Mouse (Mus musculus): ENCODE measurements around the gene Gbf1. TPM values are rescaled to one million over a fixed set of nuclear protein-coding genes. Genes with fewer than 3 reads are reported as not detected.
A peak's percentile ranks its signal among the peaks of the same experiment; 100 is the strongest.

Gene Gbf1
- total RNA-seq, 2 experiments from 2014 or later = 67.8 to 82.5 TPM

DNA sequence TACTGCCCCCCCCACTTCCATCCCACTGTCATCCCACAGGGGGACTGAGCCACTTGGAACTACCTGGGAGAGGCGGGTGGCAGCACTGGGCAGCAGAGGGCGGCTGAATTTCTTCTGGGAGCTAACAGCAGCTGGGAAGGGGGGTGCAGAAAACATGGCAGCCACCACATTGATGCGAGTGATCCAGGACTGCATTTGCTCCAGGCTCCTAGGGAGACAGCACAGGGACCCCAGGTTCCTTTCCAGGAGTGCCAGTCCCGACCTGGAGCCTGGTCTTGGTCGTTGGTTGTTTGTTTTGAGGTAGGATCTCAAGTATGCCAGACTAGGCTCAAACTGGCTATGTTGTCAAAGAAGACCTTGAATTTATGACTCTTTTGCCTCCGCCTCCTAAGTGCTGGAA, 161.3 kb downstream of the Gbf1 start:
- DNase-seq (ENCODE audit: low spot score in 2 of 2) = no peak

- peak; percentile 8 to 26 for DNase-seq (ENCODE audit: low spot score in 2 of 2)
Measured at GRCm38 (mm10) chr19:46314151-46314601, 161.9 kb downstream of the Gbf1 start.

DNA sequence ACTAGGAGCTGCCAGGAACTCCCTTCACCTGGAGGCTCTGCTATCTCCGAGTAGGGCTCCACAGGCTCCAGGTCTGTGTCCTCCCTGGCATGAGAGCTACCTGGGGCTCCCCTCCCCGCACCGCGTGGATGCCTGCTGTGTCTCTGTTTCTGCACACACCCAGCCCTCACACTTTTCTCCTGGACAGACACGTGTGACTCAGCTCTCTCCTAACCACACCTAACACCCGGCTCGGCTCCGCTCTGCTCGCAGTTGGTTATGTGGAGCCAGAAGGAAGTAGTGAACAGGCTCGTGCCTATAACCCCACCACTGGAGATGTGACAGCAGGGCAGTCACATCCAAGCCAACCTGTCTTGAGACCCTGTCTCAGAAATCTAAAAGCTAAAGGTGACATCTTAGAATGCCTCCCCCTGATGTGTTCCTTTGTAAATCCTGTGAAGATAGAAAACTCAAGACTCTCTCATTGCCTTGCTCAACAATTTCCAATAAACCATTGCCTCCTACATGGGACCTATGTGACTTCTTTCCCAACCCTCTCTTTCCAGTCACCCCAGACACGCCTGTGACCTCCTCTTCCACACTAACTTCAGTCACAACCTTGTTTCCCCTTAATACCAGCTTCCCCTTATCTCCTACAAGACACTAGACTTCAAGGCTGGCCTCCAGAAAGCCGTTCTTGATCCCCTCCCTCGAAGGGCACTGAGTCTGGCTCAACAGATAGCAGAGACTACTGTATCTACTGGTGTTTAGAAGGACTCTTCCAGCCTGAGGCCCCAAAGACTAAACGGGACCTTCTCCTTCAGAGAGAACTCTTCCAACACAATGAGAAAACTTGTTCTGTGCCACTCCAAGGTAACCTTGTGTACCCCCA, 162.8 kb downstream of the Gbf1 start:
- peak in 1 of 2 experiments; percentile 5 for DNase-seq (ENCODE audit: low spot score in 2 of 2)

DNA sequence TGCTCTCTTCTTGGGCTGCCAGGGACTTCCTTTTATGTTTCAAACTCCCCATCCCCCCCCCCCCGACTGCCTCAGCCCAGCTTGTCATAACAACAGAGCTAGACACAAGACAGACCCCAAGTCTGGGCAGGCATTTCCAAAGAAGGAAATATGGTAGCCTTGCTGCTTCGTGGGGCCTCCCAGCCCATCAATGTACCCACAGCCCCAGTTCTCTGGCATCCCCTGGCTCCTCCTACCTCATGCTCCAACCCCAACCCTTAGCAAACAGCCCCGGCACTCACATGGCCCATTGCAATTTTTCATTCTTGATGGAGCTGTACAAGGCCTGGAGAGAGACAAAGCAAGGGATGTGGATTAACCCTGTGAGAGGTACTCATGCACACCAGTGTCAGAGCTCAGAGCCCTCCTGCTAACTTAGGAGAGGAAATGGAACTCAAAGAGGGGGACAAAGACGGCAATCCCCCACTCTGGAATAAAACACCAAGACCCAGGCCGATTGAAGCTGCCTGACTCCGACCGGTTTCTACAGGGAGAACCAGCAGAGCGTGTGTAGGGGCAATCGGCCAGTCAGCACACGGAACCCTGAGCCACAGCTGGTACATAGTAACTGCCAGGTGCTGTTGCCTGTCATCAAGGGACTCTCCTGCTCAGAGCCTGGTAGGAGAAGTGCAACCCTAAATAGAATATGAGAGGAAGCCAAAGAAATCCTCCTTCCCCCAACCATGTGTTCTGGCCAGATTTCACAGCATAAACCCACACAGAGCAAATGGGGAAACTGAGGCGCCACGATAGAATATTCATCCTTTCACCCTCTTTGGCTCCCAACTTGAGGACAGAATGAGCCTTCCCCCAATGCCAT, 163.7 kb downstream of the Gbf1 start:
- peak in 1 of 2 experiments; percentile 0 for DNase-seq (ENCODE audit: low spot score in 2 of 2)

DNA sequence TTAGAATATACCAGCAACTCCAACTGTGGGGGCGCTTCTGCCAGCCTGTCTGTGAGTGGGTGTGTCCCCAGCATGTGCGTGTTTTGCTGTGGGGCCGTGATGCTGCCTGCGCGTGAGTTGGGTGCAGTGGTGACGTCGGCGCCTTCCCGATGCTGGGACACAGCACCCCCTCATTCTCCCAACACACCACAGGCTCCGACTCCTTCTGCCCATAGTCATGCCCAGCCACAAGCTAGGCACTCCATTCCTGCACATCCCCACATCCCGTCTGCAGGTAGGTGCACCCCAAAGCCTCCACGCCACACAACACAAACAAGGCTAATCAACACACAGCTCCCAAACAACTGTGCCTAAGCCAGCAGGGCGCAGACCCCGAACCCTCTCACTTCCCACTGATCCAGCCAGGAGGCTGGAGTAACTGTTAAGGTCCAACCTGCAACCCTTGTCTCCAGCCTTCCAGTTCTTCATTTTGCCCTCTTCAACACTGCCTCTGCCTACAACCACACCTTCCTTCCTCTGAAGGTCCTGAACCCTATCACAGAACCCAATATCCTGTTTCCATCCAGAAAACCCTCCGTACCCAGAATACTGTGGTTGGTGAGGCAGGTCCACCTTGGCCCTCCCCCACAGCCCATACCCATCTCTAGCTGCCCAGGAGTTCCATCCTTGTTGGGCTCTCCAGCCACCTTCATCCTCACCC, 164.7 kb downstream of the Gbf1 start:
- DNase-seq (ENCODE audit: low spot score in 2 of 2) = peak in 1 of 2 experiments; percentile 3

DNA sequence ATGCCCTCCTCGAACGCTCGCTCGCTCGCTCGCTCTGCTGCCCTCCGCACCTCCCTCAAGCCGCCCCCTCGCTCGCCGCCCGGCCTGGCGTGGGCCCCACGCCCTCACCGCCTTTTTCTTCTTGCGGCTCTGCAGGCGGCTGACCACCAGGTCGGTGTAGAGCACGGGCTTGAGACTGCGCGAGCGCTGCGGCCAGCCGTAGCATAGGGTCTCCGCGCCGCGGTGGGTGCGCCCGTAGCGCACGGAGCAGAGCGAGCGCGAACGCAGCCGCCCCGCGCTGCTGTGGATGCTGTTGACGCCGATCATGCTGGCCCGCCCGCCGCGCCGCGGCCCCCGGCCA, 165.2 kb downstream of the Gbf1 start:
- peak in 1 of 2 experiments; percentile 2 for DNase-seq (ENCODE audit: low spot score in 2 of 2)

DNA sequence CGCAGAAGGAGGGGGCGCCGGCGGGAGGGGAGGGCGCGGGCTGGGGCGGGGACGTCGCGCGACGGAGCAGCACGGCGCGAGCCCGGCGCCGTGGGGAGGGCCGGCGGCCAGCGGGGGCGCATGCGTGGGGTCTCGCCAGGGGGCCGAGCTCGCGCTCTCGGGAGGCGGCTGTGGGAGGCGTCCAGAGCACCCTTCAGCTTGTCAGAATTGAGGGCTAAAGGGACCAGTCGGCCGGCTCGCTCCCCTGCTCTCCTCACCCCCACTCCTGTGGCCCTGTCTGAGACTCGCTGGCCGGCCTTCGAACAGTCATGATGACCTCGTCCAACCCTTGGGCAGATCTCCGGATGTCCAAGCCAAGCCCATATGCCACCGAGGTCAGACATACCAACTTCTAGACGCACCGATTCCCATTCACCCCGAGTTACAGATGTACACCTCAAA, 165.7 kb downstream of the Gbf1 start:
- DNase-seq (ENCODE audit: low spot score in 2 of 2) = peak; percentile 22 to 33

- DNase-seq (ENCODE audit: low spot score in 2 of 2) = peak; percentile 66 to 77
Measured at GRCm38 (mm10) chr19:46318586-46319378, 166.5 kb downstream of the Gbf1 start.

DNA sequence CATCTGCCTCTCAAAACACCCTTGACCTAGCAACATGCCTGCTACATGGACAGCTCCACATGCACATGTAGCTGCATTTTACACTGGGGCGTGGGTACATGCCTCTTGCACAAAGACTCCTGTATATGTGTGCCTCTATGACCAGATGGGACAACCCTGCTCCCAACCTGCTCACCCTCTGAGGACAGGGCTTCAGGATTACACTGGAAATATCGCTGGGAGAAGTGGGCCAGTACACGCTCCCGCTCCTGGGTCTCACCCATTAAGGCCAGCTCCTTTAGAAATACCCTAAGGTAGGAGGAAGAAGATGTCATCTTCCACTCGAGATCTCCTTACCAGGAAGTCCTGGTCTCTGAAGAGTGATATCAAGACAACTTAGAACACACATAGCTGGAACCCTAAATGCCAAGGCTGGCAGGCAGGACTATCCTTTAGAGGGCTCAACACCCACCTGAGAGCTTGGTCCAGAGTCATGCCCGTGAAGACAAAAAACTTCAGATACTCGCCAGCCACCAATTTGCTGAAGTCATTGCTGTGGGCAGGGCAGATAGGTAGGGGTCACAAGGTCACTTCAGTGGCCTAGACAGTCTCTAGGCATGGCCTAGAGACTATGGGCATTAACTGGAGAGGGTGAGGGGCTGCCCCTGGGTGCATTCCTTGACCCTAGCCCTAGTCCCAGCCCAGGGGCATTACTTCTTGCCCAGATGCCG, 167.9 kb downstream of the Gbf1 start:
- DNase-seq (ENCODE audit: low spot score in 2 of 2) = peak in 1 of 2 experiments; percentile 10

DNA sequence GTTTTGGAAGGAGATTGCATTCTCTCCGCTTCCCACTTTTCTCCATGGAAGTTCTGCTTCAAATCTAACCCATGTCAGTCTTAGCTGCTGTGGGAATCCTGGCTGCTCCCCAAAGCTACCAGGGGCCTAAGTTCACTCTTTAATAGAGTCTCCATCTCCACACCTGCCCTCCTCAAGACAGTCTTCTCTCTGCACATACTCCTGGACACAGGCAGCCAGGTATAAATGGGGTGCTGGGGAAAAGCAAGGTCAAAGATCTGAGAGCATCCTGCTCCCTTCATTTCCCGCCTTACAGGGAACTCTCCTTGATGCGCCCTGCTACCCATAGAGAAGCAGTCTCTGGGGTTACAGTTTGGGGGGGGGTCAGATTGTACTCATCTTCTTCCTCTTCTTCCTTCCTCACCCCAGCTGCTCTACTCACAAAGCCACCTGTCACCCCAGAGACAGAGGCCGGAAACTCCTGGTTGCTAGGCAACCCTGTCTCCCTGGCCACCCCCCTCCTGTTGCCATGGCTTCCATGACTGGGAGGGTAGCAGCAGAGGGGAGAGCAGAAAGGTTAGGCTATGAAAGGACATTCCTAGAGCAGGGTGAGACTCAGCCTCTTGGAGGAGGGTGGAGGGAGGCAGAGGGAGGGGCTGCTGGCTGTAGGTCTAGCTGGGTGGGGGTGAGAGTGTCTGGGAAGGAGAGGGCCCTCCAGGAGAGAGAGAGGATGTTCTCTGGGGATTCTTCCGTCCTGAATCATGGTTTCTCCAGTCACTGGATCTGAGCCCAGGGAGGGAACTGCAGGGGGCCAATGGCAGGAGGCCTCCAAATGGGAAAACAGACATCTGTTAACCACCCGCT, 169.0 kb downstream of the Gbf1 start:
- DNase-seq (ENCODE audit: low spot score in 2 of 2) = peak in 1 of 2 experiments; percentile 17

- DNase-seq (ENCODE audit: low spot score in 2 of 2) = no peak
Measured at GRCm38 (mm10) chr19:46322144-46322995, 170.1 kb downstream of the Gbf1 start.

DNA sequence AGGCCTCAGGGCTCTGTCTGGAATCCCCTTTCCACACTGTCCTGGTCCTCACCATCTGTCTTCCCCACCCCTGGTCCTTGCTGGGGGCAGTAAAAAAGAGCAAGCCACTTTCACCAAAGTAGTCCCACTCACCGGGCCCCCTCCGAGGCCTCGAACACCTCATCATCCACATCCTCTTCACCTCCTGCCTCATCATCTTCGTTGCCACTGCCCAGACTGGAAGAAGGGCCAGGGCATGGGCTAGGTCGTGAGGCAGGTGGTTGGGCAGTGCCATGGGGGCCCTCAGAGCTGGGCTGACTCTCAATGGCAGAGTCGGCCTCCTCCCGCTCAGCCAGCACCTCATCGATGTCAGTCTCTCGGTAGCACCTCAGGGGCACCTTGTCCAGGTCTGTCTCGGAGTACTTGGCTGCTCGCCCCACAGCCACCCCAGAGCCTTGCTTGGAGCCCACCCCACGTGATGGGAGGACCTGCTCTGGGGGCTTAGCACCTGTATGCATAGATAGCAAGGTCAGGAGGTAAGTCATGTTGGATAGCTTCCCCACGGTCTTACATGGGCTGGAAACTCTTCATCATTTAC, 170.8 kb downstream of the Gbf1 start:
- no peak for DNase-seq (ENCODE audit: low spot score in 2 of 2)

- no peak for DNase-seq (ENCODE audit: low spot score in 2 of 2)
Measured at GRCm38 (mm10) chr19:46323716-46324115, 171.4 kb downstream of the Gbf1 start.

DNA sequence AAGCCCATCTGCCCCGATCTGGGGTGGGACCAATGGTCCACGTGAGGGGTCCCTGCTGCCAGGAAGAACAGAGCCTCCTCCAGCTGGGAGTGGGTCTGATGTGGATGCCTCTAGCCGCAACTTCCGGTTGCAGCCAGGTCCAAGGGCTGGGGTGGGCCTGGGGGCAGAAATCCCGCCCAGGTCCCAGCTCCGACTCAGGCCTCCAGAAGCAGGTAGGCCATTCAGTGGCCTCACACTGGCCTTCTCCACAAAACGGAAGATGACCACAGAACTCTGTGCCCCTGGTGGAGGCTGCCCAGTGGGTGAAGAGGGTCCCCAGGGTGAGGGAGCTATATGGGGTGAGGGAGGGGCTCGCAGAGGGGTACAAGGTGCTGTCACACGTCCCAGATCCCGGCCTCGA, 172.1 kb downstream of the Gbf1 start:
- no peak for DNase-seq (ENCODE audit: low spot score in 2 of 2)

GRCm38 (mm10) chr19:46324918-46325317, 172.6 kb downstream of the Gbf1 start:
- DNase-seq (ENCODE audit: low spot score in 2 of 2) = no peak

- no peak for DNase-seq (ENCODE audit: low spot score in 2 of 2)
Measured at GRCm38 (mm10) chr19:46326019-46326755, 173.9 kb downstream of the Gbf1 start.

Data from adrenal gland, adult 18-20 months (tissue).